Mouse (Mus musculus): Measurements from ENCODE around the gene Nfkb2. TPM values are rescaled to one million over a fixed set of nuclear protein-coding genes. Genes with fewer than 3 reads are reported as not detected.

Nfkb2 gene
- total RNA-seq, 2 experiments from 2014 or later: 16.1 to 20.4 TPM

Small RNA genes within 50 kb of the gene (microRNA-seq; reads per million reads assigned to microRNA genes)
- 1.2 to 3.5 reads per million in 2 experiments for gene Mir146b

Other genes starting within 250 kb of the Nfkb2 start
- 10 to 100 TPM; 25.1 to 27.2 TPM for gene Nolc1, start 228.5 kb upstream of the Nfkb2 start, total RNA-seq (2021)
- gene Elovl3, start 172.4 kb upstream of the Nfkb2 start, total RNA-seq (2021): 1 to 10 TPM in 1 of 2 experiments, under 1 TPM in 1; 0.25 to 2.5 TPM
- gene Pitx3, start 156.0 kb upstream of the Nfkb2 start, total RNA-seq (2021): under 1 TPM in 1 of 2 experiments, not detected in 1; 0.36 TPM
- gene Gbf1, start 151.8 kb upstream of the Nfkb2 start, total RNA-seq (2021): 10 to 100 TPM; 50.2 to 50.5 TPM
- gene Psd, start 22.8 kb downstream of the Nfkb2 start, total RNA-seq (2021): 1 to 10 TPM; 2.2 to 2.9 TPM
- 1 to 10 TPM; 6.5 to 6.8 TPM for gene Fbxl15, start 23.9 kb downstream of the Nfkb2 start, total RNA-seq (2021)
- 100 to 1,000 TPM in 1 of 2 experiments, 10 to 100 TPM in 1; 99.6 to 107 TPM for gene Cuedc2, start 34.4 kb downstream of the Nfkb2 start, total RNA-seq (2021)
- 1 to 10 TPM; 3.4 to 4.6 TPM for gene Mfsd13a, start 36.8 kb downstream of the Nfkb2 start, total RNA-seq (2021)
- gene 2310034G01Rik, start 46.0 kb downstream of the Nfkb2 start, total RNA-seq (2021): under 1 TPM; 0.19 to 0.20 TPM
- 100 to 1,000 TPM; 122 to 124 TPM for gene Actr1a, start 91.4 kb downstream of the Nfkb2 start, total RNA-seq (2021)
- gene Sufu, start 92.6 kb downstream of the Nfkb2 start, total RNA-seq (2021): 10 to 100 TPM; 18.0 to 18.7 TPM
- gene Trim8, start 197.4 kb downstream of the Nfkb2 start, total RNA-seq (2021): 10 to 100 TPM; 49.9 to 50.6 TPM